In the genomic region with DNA sequence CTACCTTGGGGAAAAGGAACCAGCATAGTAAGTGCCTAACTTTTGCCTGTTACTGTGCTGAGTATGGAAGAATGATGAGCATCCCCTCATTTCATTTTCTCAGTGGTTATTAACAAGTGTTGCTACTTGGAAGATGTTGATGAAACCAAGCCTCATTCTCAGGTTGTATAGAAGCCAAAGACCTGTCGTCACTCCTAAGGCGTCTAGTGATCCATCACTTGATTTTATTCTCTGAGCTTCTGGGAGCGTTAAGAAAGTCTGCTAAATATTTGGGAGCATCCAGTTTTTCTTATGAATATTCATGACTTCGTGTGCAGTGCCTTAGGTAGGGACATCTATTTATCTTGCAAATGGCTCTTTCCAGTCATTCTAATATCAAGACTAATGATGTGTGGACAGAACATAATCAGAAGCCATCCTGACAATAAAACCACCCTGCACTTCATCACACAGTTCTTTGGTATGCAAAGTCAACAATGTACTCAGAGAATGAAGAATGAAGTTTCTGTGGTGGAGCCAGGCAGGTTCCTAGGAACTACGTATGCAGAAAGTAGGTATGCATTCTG, we compare ENCODE assay signal across 22 mouse cellular contexts.
DNase-seq lines count a peak whose midpoint lies in the region; ATAC-seq and TF ChIP-seq lines count a peak whose summit lies in the region.
"Had no signal": no experiment of that assay in that cellular context is flagged by ENCODE, and none has a peak within 500 bp of the region (broad histone marks: within the 10 kb centered on the region; RNA-seq: fewer than 3 reads in every experiment).

No protein-coding gene starts in this region.

- no peaks in the 10 kb centered on the region for H3K36me3 ChIP-seq in heart, embryonic 10.5 days
- no peaks in the 10 kb centered on the region for H3K36me3 ChIP-seq in lung, embryonic 16.5 days (ENCODE audit: control insufficient read depth, insufficient read depth, low read length)
- H3K36me3 ChIP-seq in hindbrain, embryonic 16.5 days (ENCODE audit: control insufficient read depth, insufficient read depth, low read length), result no peaks in the 10 kb centered on the region
- H3K36me3 ChIP-seq: embryonic facial prominence, embryonic 13.5 days; heart, embryonic 13.5 days; kidney, embryonic 15.5 days; neural tube, embryonic 12.5 days had no signal

- intact Hi-C loops in heart, postnatal 10 days (cut with DNase I), result no loop called here

- DNase-seq in heart, postnatal 10 days, result peak; percentile 8 to 35
- DNase-seq in heart, embryonic 10.5 days (ENCODE audit: low spot score), result no peak
- no peak for DNase-seq in lung, adult 2 months
- DNase-seq in brain, embryonic 14.5 days (ENCODE audit: low read depth), result peak; percentile 59
- DNase-seq in adipocyte (ENCODE audit: low spot score), result no peak
- DNase-seq: adrenal gland, postnatal 14 days; cerebellum, adult 11-12 months; cerebellum, postnatal 14 days; gastrocnemius, postnatal 25 days; heart, postnatal 36 days; lung, postnatal 4 days; spleen, adult 18-20 months; thymus, postnatal 25 days had no signal

- no peaks in the 10 kb centered on the region; the same call in 1 of the 2 replicates for H3K4me1 ChIP-seq in heart, embryonic 10.5 days
- H3K4me1 ChIP-seq in lung, embryonic 16.5 days (replicated peaks; ENCODE audit: control insufficient read depth, insufficient read depth, low read length), result no peaks in the 10 kb centered on the region
- H3K4me1 ChIP-seq in lung, adult 2 months (ENCODE audit: control insufficient read depth, insufficient read depth, low read length), result no peaks in the 10 kb centered on the region
- H3K4me1 ChIP-seq in hindbrain, embryonic 16.5 days (ENCODE audit: control insufficient read depth, insufficient read depth, low read depth, low read length), result no peaks in the 10 kb centered on the region
- H3K4me1 ChIP-seq: embryonic facial prominence, embryonic 13.5 days; kidney, embryonic 15.5 days; neural tube, embryonic 12.5 days had no signal

- WGBS in heart, embryonic 10.5 days, result 62% methylated on average over 5 of the region's 5 CpGs
- WGBS in lung, embryonic 16.5 days, result 41% methylated on average over 5 of the region's 5 CpGs
- WGBS in lung, adult 2 months, result 54% methylated on average over 5 of the region's 5 CpGs
- WGBS in hindbrain, embryonic 16.5 days, result 38% methylated on average over 5 of the region's 5 CpGs

- H3K27ac ChIP-seq in heart, embryonic 10.5 days, result no peak overlapping the region
- H3K27ac ChIP-seq in lung, embryonic 16.5 days (ENCODE audit: low read length), result no peak overlapping the region
- no peak overlapping the region for H3K27ac ChIP-seq in hindbrain, embryonic 16.5 days (ENCODE audit: low read depth, low read length)
- H3K27ac ChIP-seq: embryonic facial prominence, embryonic 13.5 days; heart, embryonic 13.5 days; kidney, embryonic 15.5 days; neural tube, embryonic 12.5 days had no signal

- H3K4me2 ChIP-seq in lung, embryonic 16.5 days (ENCODE audit: low read depth, low read length), result no peak overlapping the region
- H3K4me2 ChIP-seq in hindbrain, embryonic 16.5 days (ENCODE audit: low read length), result no peak overlapping the region
- H3K4me2 ChIP-seq: embryonic facial prominence, embryonic 13.5 days; heart, embryonic 13.5 days; kidney, embryonic 15.5 days; liver, embryonic 11.5 days; midbrain, embryonic 11.5 days; neural tube, embryonic 12.5 days had no signal

- TF ChIP-seq POLR2A in lung, adult 2 months (IDR thresholded peaks at IDR 0.05; ENCODE audit: borderline replicate concordance, extremely low read depth, low read depth, low read length), result no peak
- no peak for TF ChIP-seq POLR2A in brain, embryonic 14.5 days (IDR thresholded peaks at IDR 0.05; ENCODE audit: borderline replicate concordance, extremely low read depth, insufficient read depth, insufficient read length, poor library complexity, severe bottlenecking)

- no peak overlapping the region for H3K4me3 ChIP-seq in heart, embryonic 10.5 days
- no peak overlapping the region for H3K4me3 ChIP-seq in lung, embryonic 16.5 days (ENCODE audit: low read length)
- H3K4me3 ChIP-seq in lung, adult 2 months (replicated peaks; ENCODE audit: extremely low read depth, low read depth, low read length), result no peak overlapping the region
- H3K4me3 ChIP-seq in hindbrain, embryonic 16.5 days (ENCODE audit: low read length), result no peak overlapping the region
- H3K4me3 ChIP-seq: embryonic facial prominence, embryonic 13.5 days; heart, embryonic 13.5 days; kidney, embryonic 15.5 days; neural tube, embryonic 12.5 days had no signal

- ATAC-seq in lung, embryonic 16.5 days (ENCODE audit: low read depth), result peak; percentile 28; the same call in 1 of the 2 replicates
- ATAC-seq in hindbrain, embryonic 16.5 days, result peak; percentile 54; the same call in 1 of the 2 replicates
- ATAC-seq: intestine, embryonic 16.5 days had no signal

- no peak for TF ChIP-seq CTCF in lung, adult 2 months (IDR thresholded peaks at IDR 0.05; ENCODE audit: insufficient read depth, low read length)
- no peak for TF ChIP-seq CTCF in brain, embryonic 14.5 days (IDR thresholded peaks at IDR 0.05; ENCODE audit: borderline replicate concordance, extremely low read depth, insufficient read depth, insufficient read length)

- no peak overlapping the region for H3K9ac ChIP-seq in lung, embryonic 16.5 days (ENCODE audit: low read length)
- H3K9ac ChIP-seq in hindbrain, embryonic 16.5 days (ENCODE audit: low read depth, low read length), result no peak overlapping the region
- H3K9ac ChIP-seq: embryonic facial prominence, embryonic 13.5 days; heart, embryonic 13.5 days; kidney, embryonic 15.5 days; neural tube, embryonic 12.5 days had no signal

- no peaks in the 10 kb centered on the region for H3K27me3 ChIP-seq in heart, embryonic 10.5 days (ENCODE audit: insufficient read depth, poor library complexity, severe bottlenecking)
- no peaks in the 10 kb centered on the region for H3K27me3 ChIP-seq in lung, embryonic 16.5 days (ENCODE audit: control insufficient read depth, insufficient read depth, low read depth, low read length)
- no peaks in the 10 kb centered on the region for H3K27me3 ChIP-seq in hindbrain, embryonic 16.5 days (replicated peaks; ENCODE audit: control insufficient read depth, insufficient read depth, low read length)
- H3K27me3 ChIP-seq: embryonic facial prominence, embryonic 13.5 days; heart, embryonic 13.5 days; kidney, embryonic 15.5 days; neural tube, embryonic 12.5 days had no signal

- H3K9me3 ChIP-seq in heart, embryonic 10.5 days, result no peaks in the 10 kb centered on the region
- no peaks in the 10 kb centered on the region for H3K9me3 ChIP-seq in lung, embryonic 16.5 days (ENCODE audit: control insufficient read depth, low read length)
- no peaks in the 10 kb centered on the region for H3K9me3 ChIP-seq in hindbrain, embryonic 16.5 days (ENCODE audit: control insufficient read depth, low read length)
- H3K9me3 ChIP-seq: embryonic facial prominence, embryonic 13.5 days; heart, embryonic 13.5 days; kidney, embryonic 15.5 days; neural tube, embryonic 12.5 days had no signal

Comparison
In these comparisons a context has a peak if more than half of its experiments do, and no peak if none do; other contexts are left out.
1. DNase-seq: peak in heart, postnatal 10 days (2 of 2) and brain, embryonic 14.5 days (single experiment); none in heart, embryonic 10.5 days (single experiment), lung, adult 2 months (single experiment) and adipocyte (single experiment).